Mouse (Mus musculus): ENCODE results near the gene Fam53b. TPM values are rescaled to one million over a fixed set of nuclear protein-coding genes. Genes with fewer than 3 reads are reported as not detected.

The Fam53b gene
- polyA plus RNA-seq, 1 experiment, result 52.4 TPM

GRCm38 (mm10) chr7:132690716-132691472 lies 122.8 kb downstream of the Fam53b start:
- no peak overlapping the region for H3K4me3 ChIP-seq (ENCODE audit: extremely low read depth, insufficient read depth, insufficient read length)
- TF ChIP-seq POLR2A (IDR thresholded peaks at IDR 0.05; ENCODE audit: low read depth, low read length), result no peak
- no peak for TF ChIP-seq CTCF (IDR thresholded peaks at IDR 0.05; ENCODE audit: extremely low read depth, insufficient read depth, insufficient read length, insufficient replicate concordance)
- no peaks in the 10 kb centered on the region for H3K36me3 ChIP-seq (ENCODE audit: control insufficient read depth, insufficient read depth, low read length)
- H3K4me1 ChIP-seq (ENCODE audit: control insufficient read depth, insufficient read depth, insufficient read length), result peaks cover 38% of the 10 kb centered on the region
- H3K27me3 ChIP-seq (ENCODE audit: control insufficient read depth, insufficient read depth, low read length), result no peaks in the 10 kb centered on the region
- no peak overlapping the region for H3K27ac ChIP-seq (ENCODE audit: insufficient read depth, low read length)
- 71% methylated on average over 14 of the region's 14 CpGs for WGBS
- no peak for DNase-seq (ENCODE audit: low read depth in 1 of 2, low spot score in 2 of 2)

GRCm38 (mm10) chr7:132689722-132690121 lies 124.0 kb downstream of the Fam53b start:
- no peaks in the 10 kb centered on the region for H3K27me3 ChIP-seq (ENCODE audit: control insufficient read depth, insufficient read depth, low read length)
- DNase-seq (ENCODE audit: low read depth in 1 of 2, low spot score in 2 of 2), result no peak
- 49% methylated on average over 5 of the region's 5 CpGs for WGBS
- no peak overlapping the region for H3K4me3 ChIP-seq (ENCODE audit: extremely low read depth, insufficient read depth, insufficient read length)
- no peaks in the 10 kb centered on the region for H3K36me3 ChIP-seq (ENCODE audit: control insufficient read depth, insufficient read depth, low read length)
- peaks cover 41% of the 10 kb centered on the region for H3K4me1 ChIP-seq (ENCODE audit: control insufficient read depth, insufficient read depth, insufficient read length)
- H3K27ac ChIP-seq (ENCODE audit: insufficient read depth, low read length), result no peak overlapping the region
- TF ChIP-seq CTCF (IDR thresholded peaks at IDR 0.05; ENCODE audit: extremely low read depth, insufficient read depth, insufficient read length, insufficient replicate concordance), result no peak
- no peak for TF ChIP-seq POLR2A (IDR thresholded peaks at IDR 0.05; ENCODE audit: low read depth, low read length)

GRCm38 (mm10) chr7:132688721-132689120 lies 125.0 kb downstream of the Fam53b start:
- H3K27me3 ChIP-seq (ENCODE audit: control insufficient read depth, insufficient read depth, low read length), result no peaks in the 10 kb centered on the region
- 65% methylated on average over 5 of the region's 5 CpGs for WGBS
- DNase-seq (ENCODE audit: low read depth in 1 of 2, low spot score in 2 of 2), result no peak
- H3K36me3 ChIP-seq (ENCODE audit: control insufficient read depth, insufficient read depth, low read length), result no peaks in the 10 kb centered on the region
- H3K4me1 ChIP-seq (ENCODE audit: control insufficient read depth, insufficient read depth, insufficient read length), result peaks cover 41% of the 10 kb centered on the region
- H3K27ac ChIP-seq (ENCODE audit: insufficient read depth, low read length), result no peak overlapping the region
- no peak overlapping the region for H3K4me3 ChIP-seq (ENCODE audit: extremely low read depth, insufficient read depth, insufficient read length)
- TF ChIP-seq CTCF (IDR thresholded peaks at IDR 0.05; ENCODE audit: extremely low read depth, insufficient read depth, insufficient read length, insufficient replicate concordance), result no peak
- no peak for TF ChIP-seq POLR2A (IDR thresholded peaks at IDR 0.05; ENCODE audit: low read depth, low read length)

- no peak for DNase-seq (ENCODE audit: low read depth in 1 of 2, low spot score in 2 of 2)
- TF ChIP-seq CTCF (IDR thresholded peaks at IDR 0.05; ENCODE audit: extremely low read depth, insufficient read depth, insufficient read length, insufficient replicate concordance) (no peak), POLR2A (IDR thresholded peaks at IDR 0.05; ENCODE audit: low read depth, low read length) (no peak)
- Histone ChIP-seq H3K27me3 (ENCODE audit: control insufficient read depth, insufficient read depth, low read length) (no peaks in the 10 kb centered on the region), H3K4me3 (ENCODE audit: extremely low read depth, insufficient read depth, insufficient read length) (no peak overlapping the region), H3K27ac (ENCODE audit: insufficient read depth, low read length) (no peak overlapping the region; the same call in 1 of the 2 replicates), H3K36me3 (ENCODE audit: control insufficient read depth, insufficient read depth, low read length) (no peaks in the 10 kb centered on the region), H3K4me1 (ENCODE audit: control insufficient read depth, insufficient read depth, insufficient read length) (peaks cover 41% of the 10 kb centered on the region)
- 67% methylated on average over 2 of the region's 2 CpGs for WGBS
Observed at GRCm38 (mm10) chr7:132687897-132688296, 125.8 kb downstream of the Fam53b start.

- H3K36me3 ChIP-seq (ENCODE audit: control insufficient read depth, insufficient read depth, low read length), result no peaks in the 10 kb centered on the region
- TF ChIP-seq POLR2A (IDR thresholded peaks at IDR 0.05; ENCODE audit: low read depth, low read length) (no peak), CTCF (IDR thresholded peaks at IDR 0.05; ENCODE audit: extremely low read depth, insufficient read depth, insufficient read length, insufficient replicate concordance) (no peak)
- H3K27me3 ChIP-seq (ENCODE audit: control insufficient read depth, insufficient read depth, low read length), result no peaks in the 10 kb centered on the region
- H3K4me3 ChIP-seq (ENCODE audit: extremely low read depth, insufficient read depth, insufficient read length), result peak overlapping the region; percentile 8; the same call in 1 of the 2 replicates
- DNase-seq (ENCODE audit: low read depth in 1 of 2, low spot score in 2 of 2), result peak; percentile 14 to 73
- H3K4me1 ChIP-seq (ENCODE audit: control insufficient read depth, insufficient read depth, insufficient read length), result peaks cover 41% of the 10 kb centered on the region
- WGBS, result 16% methylated on average over 3 of the region's 3 CpGs
- peak overlapping the region; percentile 44 for H3K27ac ChIP-seq (ENCODE audit: insufficient read depth, low read length)
Observed at GRCm38 (mm10) chr7:132686515-132686914, 127.2 kb downstream of the Fam53b start.

GRCm38 (mm10) chr7:132683923-132684322 lies 129.8 kb downstream of the Fam53b start:
- no peak overlapping the region for H3K27ac ChIP-seq (ENCODE audit: insufficient read depth, low read length)
- no peaks in the 10 kb centered on the region for H3K36me3 ChIP-seq (ENCODE audit: control insufficient read depth, insufficient read depth, low read length)
- H3K27me3 ChIP-seq (ENCODE audit: control insufficient read depth, insufficient read depth, low read length), result no peaks in the 10 kb centered on the region
- H3K4me3 ChIP-seq (ENCODE audit: extremely low read depth, insufficient read depth, insufficient read length), result no peak overlapping the region
- no peak for DNase-seq (ENCODE audit: low read depth in 1 of 2, low spot score in 2 of 2)
- H3K4me1 ChIP-seq (ENCODE audit: control insufficient read depth, insufficient read depth, insufficient read length), result peaks cover 32% of the 10 kb centered on the region
- TF ChIP-seq CTCF (IDR thresholded peaks at IDR 0.05; ENCODE audit: extremely low read depth, insufficient read depth, insufficient read length, insufficient replicate concordance) (no peak), POLR2A (IDR thresholded peaks at IDR 0.05; ENCODE audit: low read depth, low read length) (no peak)
- WGBS, result 88% methylated on average over 4 of the region's 4 CpGs

GRCm38 (mm10) chr7:132682901-132683300 lies 130.8 kb downstream of the Fam53b start:
- TF ChIP-seq POLR2A (IDR thresholded peaks at IDR 0.05; ENCODE audit: low read depth, low read length), result no peak
- no peak for TF ChIP-seq CTCF (IDR thresholded peaks at IDR 0.05; ENCODE audit: extremely low read depth, insufficient read depth, insufficient read length, insufficient replicate concordance)

More at GRCm38 (mm10) chr7:132682901-132683300, 130.8 kb downstream of the Fam53b start:
- 83% methylated on average over 3 of the region's 3 CpGs for WGBS
- no peaks in the 10 kb centered on the region for H3K36me3 ChIP-seq (ENCODE audit: control insufficient read depth, insufficient read depth, low read length)
- peaks cover 23% of the 10 kb centered on the region for H3K4me1 ChIP-seq (ENCODE audit: control insufficient read depth, insufficient read depth, insufficient read length)
- no peaks in the 10 kb centered on the region for H3K27me3 ChIP-seq (ENCODE audit: control insufficient read depth, insufficient read depth, low read length)
- no peak overlapping the region for H3K27ac ChIP-seq (ENCODE audit: insufficient read depth, low read length)
- no peak overlapping the region for H3K4me3 ChIP-seq (ENCODE audit: extremely low read depth, insufficient read depth, insufficient read length)
- no peak for DNase-seq (ENCODE audit: low read depth in 1 of 2, low spot score in 2 of 2)
